Mouse (Mus musculus): Measurements from ENCODE around the gene Fbxw11.
"Not testable (repeated sequence)": the region's sequence is repeated elsewhere in the genome, so short reads cannot be mapped to it uniquely, and the experiment has no call there.

The Fbxw11 gene

DNA sequence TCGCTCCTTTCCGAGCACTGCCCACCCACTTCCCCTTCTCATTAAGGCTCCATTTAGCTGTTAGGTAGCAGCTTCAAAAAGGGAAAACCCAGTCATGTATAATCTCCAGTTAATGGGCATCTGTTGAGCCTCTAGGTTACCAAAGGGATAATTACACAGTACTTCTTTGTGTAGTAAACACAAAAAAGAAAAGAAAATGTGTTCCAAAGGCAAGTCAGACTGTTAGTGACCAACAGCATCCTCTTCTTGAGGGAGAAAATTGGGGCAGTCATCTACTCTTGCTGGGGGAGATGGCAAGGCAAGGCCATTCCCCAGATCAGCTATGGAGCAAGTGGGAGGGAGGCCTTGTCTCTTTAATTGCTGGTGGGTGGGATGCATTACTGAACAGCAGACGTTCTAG is 65.0 kb downstream of the Fbxw11 start:
- DNase-seq (ENCODE audit: low read depth, low spot score) = no peak

GRCm38 (mm10) chr11:32708739-32709501 is 66.4 kb downstream of the Fbxw11 start:
- DNase-seq (ENCODE audit: low read depth, low spot score) = no peak

- peak; percentile 39 for DNase-seq (ENCODE audit: low read depth, low spot score)
These were observed 67.0 kb downstream of the Fbxw11 start for GRCm38 (mm10) chr11:32709563-32709962.

- DNase-seq (ENCODE audit: low read depth, low spot score) = peak; percentile 59
These were observed 71.7 kb downstream of the Fbxw11 start for GRCm38 (mm10) chr11:32714230-32714629.

DNA sequence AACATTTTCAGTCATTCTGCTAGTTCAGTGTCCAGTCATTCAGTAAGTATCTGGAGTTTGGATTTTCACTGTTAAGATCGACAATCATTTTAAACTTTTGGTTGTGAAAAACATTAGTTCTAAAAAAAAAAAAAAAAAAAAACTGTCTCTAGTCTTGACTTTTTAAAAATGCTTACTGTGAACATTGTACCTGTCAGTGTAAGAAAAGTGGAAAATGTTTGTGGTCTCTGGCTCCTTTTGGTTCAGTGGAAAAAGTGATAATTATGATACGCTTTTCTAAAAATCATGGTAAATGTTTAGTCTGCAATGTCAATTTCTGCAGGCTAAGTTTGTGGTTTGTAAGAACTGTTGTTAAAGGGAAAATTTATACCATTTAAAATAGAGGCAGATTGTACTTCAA is 72.4 kb downstream of the Fbxw11 start:
- DNase-seq (ENCODE audit: low read depth, low spot score) = peak; percentile 73

DNA sequence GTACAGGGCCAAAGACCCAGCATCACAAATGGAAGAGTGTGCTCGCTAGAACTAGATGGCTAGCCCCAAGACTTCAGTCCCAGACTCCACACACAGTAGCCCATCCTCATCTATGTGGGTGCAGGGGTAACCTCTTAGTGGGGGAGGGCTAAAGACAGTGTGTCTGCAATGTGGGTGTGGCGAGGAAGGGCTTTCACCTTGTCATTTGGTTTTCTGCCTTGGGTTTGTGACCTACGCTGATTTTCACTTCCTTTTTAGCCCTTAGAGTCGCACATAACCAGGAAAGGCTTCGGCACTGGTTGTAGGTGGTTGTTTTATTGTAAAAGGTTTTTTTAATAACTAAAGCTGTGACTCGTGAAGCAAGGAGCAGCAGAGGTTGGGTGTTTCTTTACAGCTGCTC is 73.0 kb downstream of the Fbxw11 start:
- peak; percentile 53 for DNase-seq (ENCODE audit: low read depth, low spot score)

GRCm38 (mm10) chr11:32715970-32716369 is 73.4 kb downstream of the Fbxw11 start:
- no peak for DNase-seq (ENCODE audit: low read depth, low spot score)

- no peak for DNase-seq (ENCODE audit: low read depth, low spot score)
These were observed 74.4 kb downstream of the Fbxw11 start for GRCm38 (mm10) chr11:32716876-32717275.

DNA sequence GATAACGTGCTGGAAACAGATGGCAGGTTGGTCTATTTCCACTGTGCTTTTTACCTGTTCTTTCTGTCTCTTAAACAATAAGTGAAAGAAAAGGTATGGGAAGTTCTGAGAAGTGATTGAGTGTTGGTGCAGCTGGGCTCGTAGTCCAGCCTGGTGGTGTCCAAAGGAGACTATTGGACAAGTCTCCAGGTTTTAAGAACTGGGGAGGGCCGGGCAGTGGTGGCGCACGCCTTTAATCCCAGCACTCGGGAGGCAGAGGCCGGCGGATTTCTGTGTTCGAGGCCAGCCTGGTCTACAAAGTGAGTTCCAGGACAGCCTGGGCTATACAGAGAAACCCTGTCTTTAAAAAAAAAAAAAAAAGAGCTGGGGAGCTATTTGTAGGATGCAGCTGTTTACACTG is 75.2 kb downstream of the Fbxw11 start:
- DNase-seq (ENCODE audit: low read depth, low spot score) = not testable (repeated sequence)

DNA sequence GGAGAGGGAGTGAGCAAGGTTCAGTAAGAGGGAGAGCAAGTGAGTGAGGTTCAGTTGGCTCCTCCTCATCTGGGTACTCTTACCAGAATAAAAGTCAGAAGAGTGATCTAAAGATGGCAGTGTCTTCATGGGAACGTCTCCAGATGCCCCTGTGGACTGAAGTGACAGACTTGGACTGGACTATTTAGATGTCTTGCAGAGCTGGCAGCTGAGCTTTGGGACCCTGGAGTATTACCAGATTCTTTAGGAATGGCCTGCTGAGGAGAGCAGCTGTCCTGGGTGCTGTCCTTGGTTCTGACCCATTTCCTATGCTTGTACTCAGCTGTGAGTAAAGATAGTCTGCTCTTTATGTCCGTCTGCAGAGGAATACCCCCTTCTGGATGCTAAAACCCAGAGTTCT is 75.8 kb downstream of the Fbxw11 start:
- no peak for DNase-seq (ENCODE audit: low read depth, low spot score)

- DNase-seq (ENCODE audit: low read depth, low spot score) = no peak
These were observed 76.5 kb downstream of the Fbxw11 start for GRCm38 (mm10) chr11:32718979-32719378.

- no peak for DNase-seq (ENCODE audit: low read depth, low spot score)
These were observed 80.1 kb downstream of the Fbxw11 start for GRCm38 (mm10) chr11:32722653-32723052.

- no peak for DNase-seq (ENCODE audit: low read depth, low spot score)
These were observed 80.8 kb downstream of the Fbxw11 start for GRCm38 (mm10) chr11:32723287-32723686.

GRCm38 (mm10) chr11:32725171-32725570 is 82.6 kb downstream of the Fbxw11 start:
- no peak for DNase-seq (ENCODE audit: low read depth, low spot score)

GRCm38 (mm10) chr11:32732467-32732866 is 89.9 kb downstream of the Fbxw11 start:
- DNase-seq (ENCODE audit: low read depth, low spot score) = no peak

DNA sequence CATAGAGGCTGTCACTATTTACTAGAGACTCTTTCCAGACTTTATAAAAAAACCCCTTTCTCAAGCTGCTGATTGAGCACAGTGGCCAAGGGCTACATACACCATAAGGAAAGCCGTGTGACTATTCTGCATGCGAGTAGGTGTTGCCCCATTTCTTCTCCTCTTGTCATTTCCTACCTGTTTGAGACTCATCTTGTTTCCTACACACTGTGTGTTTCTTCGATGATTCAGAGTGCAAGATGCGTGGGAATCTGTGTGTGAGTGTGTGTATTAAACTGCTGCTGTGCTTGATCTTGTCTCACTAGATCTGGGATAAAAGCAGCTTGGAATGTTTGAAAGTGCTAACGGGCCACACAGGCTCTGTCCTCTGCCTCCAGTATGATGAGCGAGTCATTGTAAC is 90.7 kb downstream of the Fbxw11 start:
- no peak for DNase-seq (ENCODE audit: low read depth, low spot score)

GRCm38 (mm10) chr11:32736371-32736770 is 93.8 kb downstream of the Fbxw11 start:
- DNase-seq (ENCODE audit: low read depth, low spot score) = no peak

GRCm38 (mm10) chr11:32737729-32738128 is 95.2 kb downstream of the Fbxw11 start:
- DNase-seq (ENCODE audit: low read depth, low spot score) = no peak

DNA sequence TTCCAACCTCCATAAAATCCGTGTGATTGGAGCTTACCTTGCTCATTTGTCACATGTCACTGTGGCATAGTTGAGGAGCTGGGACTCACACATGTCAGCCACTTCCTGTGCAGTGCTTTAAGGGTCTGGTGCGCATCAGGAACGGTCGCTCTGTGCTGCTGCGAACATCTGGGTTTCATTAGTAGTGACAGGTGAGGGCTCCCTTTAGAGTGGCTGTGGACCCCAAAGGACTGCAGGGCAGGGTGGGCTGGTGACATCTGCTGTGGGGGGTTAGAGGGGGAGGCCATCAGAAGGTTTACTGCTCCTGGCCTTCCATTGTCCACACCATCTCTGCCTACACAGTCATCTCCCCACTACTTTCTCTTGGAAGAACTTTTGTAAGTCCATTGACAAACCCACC is 101.4 kb downstream of the Fbxw11 start:
- no peak for DNase-seq (ENCODE audit: low read depth, low spot score)

DNA sequence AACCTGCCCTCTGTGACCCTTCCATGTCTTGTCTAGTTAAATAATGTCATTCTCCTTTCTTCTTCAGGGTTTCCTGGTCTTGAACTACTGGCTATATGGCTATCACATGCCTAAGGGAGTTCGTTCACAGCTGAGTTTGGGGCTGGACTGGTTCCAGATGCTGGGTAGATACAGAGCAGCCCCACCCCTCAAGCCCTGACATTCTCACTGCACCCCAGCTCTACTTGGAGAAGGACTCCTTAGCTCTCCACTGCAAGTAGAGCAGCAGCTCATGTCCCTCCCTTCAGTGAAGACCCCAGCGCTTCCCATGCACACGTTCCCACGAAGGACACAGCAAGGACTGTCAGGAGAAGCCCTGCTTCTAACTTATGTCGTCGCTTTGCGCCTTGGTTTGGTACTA is 101.9 kb downstream of the Fbxw11 start:
- no peak for DNase-seq (ENCODE audit: low read depth, low spot score)

- no peak for DNase-seq (ENCODE audit: low read depth, low spot score)
These were observed 102.9 kb downstream of the Fbxw11 start for GRCm38 (mm10) chr11:32745466-32745865.

DNA sequence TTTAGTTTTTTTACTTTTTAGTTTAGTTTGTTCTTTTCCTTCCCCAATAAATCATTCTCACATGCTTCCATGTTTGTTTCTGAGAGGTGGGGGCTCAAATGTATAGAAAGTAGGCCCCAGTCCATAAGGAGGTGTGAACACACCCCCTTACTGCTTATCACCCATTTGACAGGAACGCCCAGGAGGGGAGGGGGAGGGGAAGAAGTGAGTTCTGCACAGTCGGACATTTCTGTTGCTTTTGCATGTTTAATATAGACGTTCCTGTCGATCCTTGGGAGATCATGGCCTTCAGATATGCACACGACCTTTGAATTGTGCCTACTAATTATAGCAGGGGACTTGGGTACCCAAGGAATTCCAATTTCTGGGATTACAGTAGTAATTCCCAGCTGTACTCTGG is 103.5 kb downstream of the Fbxw11 start:
- no peak for DNase-seq (ENCODE audit: low read depth, low spot score)

DNA sequence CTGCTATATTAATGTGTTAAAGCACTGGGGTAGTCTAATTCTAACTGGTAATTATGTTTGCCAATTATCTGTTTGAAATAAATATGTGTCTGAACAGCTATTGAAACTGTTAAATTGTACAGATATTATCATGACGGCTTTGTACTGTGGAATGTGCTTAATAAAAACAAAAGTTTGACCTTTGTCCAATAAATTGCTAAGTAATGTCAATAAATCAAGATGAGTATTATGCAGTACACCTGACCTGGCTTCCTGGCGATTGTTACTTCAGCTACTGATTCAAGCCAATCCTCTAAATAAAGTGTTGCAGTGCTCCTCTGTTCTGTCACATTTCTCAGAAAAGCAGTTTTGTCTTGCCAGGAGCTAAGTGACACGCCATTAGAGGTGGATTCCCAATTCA is 104.0 kb downstream of the Fbxw11 start:
- DNase-seq (ENCODE audit: low read depth, low spot score) = no peak

DNA sequence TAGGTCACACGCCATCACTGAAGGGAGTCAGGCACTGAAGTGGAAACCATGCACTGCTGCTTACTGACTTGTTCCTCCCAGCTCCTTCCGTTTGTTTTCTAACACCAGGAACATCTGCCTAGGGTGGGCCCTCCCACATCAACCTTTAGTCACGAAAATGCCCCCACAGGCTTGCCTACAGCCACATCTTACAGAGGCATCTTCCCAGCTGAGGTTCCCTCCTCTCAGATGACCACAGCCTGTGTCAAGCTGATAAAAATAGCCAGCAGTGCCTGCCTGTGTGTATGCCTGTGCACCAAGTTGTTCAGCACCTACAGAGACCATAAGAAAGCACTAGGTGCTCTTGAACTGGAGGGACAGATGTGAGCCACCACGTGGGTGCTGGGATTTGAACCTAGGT is 106.3 kb downstream of the Fbxw11 start:
- no peak for DNase-seq (ENCODE audit: low read depth, low spot score)

Data from CD4-positive helper T cell, adult 2 months (primary cell).